Mouse (Mus musculus): ENCODE results near the gene Spsb4. TPM values are rescaled to one million over a fixed set of nuclear protein-coding genes. Genes with fewer than 3 reads are reported as not detected.

The Spsb4 gene
- polyA plus RNA-seq, 1 experiment = 0.05 TPM

- Histone ChIP-seq H3K27me3 (ENCODE audit: control insufficient read depth, insufficient read depth, low read length) (no peaks in the 10 kb centered on the region), H3K4me3 (ENCODE audit: extremely low read depth, insufficient read depth, insufficient read length) (no peak overlapping the region), H3K4me1 (ENCODE audit: control insufficient read depth, insufficient read depth, insufficient read length) (no peaks in the 10 kb centered on the region), H3K27ac (ENCODE audit: insufficient read depth, low read length) (no peak overlapping the region), H3K36me3 (ENCODE audit: control insufficient read depth, insufficient read depth, low read length) (no peaks in the 10 kb centered on the region)
- WGBS = 81% methylated on average over 17 of the region's 17 CpGs
- no peak for DNase-seq (ENCODE audit: low read depth in 1 of 2, low spot score in 2 of 2)
- TF ChIP-seq CTCF (IDR thresholded peaks at IDR 0.05; ENCODE audit: extremely low read depth, insufficient read depth, insufficient read length, insufficient replicate concordance) = no peak
- TF ChIP-seq POLR2A (IDR thresholded peaks at IDR 0.05; ENCODE audit: low read depth, low read length) = no peak
These were observed 56.5 kb downstream of the Spsb4 start for GRCm38 (mm10) chr9:96961986-96962701.

- no peaks in the 10 kb centered on the region for H3K36me3 ChIP-seq (ENCODE audit: control insufficient read depth, insufficient read depth, low read length)
- H3K27me3 ChIP-seq (ENCODE audit: control insufficient read depth, insufficient read depth, low read length) = no peaks in the 10 kb centered on the region
- no peak overlapping the region for H3K27ac ChIP-seq (ENCODE audit: insufficient read depth, low read length)
- H3K4me1 ChIP-seq (ENCODE audit: control insufficient read depth, insufficient read depth, insufficient read length) = no peaks in the 10 kb centered on the region
- TF ChIP-seq CTCF (IDR thresholded peaks at IDR 0.05; ENCODE audit: extremely low read depth, insufficient read depth, insufficient read length, insufficient replicate concordance) (no peak), POLR2A (IDR thresholded peaks at IDR 0.05; ENCODE audit: low read depth, low read length) (no peak)
- no peak overlapping the region for H3K4me3 ChIP-seq (ENCODE audit: extremely low read depth, insufficient read depth, insufficient read length)
- DNase-seq (ENCODE audit: low read depth in 1 of 2, low spot score in 2 of 2) = no peak
- 64% methylated on average over 7 of the region's 7 CpGs for WGBS
These were observed 57.6 kb downstream of the Spsb4 start for GRCm38 (mm10) chr9:96961006-96961405.

GRCm38 (mm10) chr9:96960241-96960640 lies 58.4 kb downstream of the Spsb4 start:
- H3K4me3 ChIP-seq (ENCODE audit: extremely low read depth, insufficient read depth, insufficient read length) = no peak overlapping the region
- no peaks in the 10 kb centered on the region for H3K27me3 ChIP-seq (ENCODE audit: control insufficient read depth, insufficient read depth, low read length)
- peak in 1 of 2 experiments; percentile 16 for DNase-seq (ENCODE audit: low read depth in 1 of 2, low spot score in 2 of 2)
- TF ChIP-seq CTCF (IDR thresholded peaks at IDR 0.05; ENCODE audit: extremely low read depth, insufficient read depth, insufficient read length, insufficient replicate concordance) (peak; percentile 36; the same call in 1 of the 2 replicates), POLR2A (IDR thresholded peaks at IDR 0.05; ENCODE audit: low read depth, low read length) (no peak)
- no peak overlapping the region for H3K27ac ChIP-seq (ENCODE audit: insufficient read depth, low read length)
- no peaks in the 10 kb centered on the region for H3K4me1 ChIP-seq (ENCODE audit: control insufficient read depth, insufficient read depth, insufficient read length)
- H3K36me3 ChIP-seq (ENCODE audit: control insufficient read depth, insufficient read depth, low read length) = no peaks in the 10 kb centered on the region
- 70% methylated on average over 4 of the region's 4 CpGs for WGBS

- Histone ChIP-seq H3K27ac (ENCODE audit: insufficient read depth, low read length) (no peak overlapping the region), H3K27me3 (ENCODE audit: control insufficient read depth, insufficient read depth, low read length) (no peaks in the 10 kb centered on the region), H3K4me3 (ENCODE audit: extremely low read depth, insufficient read depth, insufficient read length) (no peak overlapping the region), H3K4me1 (ENCODE audit: control insufficient read depth, insufficient read depth, insufficient read length) (no peaks in the 10 kb centered on the region), H3K36me3 (ENCODE audit: control insufficient read depth, insufficient read depth, low read length) (no peaks in the 10 kb centered on the region)
- DNase-seq (ENCODE audit: low read depth in 1 of 2, low spot score in 2 of 2) = no peak
- no peak for TF ChIP-seq CTCF (IDR thresholded peaks at IDR 0.05; ENCODE audit: extremely low read depth, insufficient read depth, insufficient read length, insufficient replicate concordance)
- no peak for TF ChIP-seq POLR2A (IDR thresholded peaks at IDR 0.05; ENCODE audit: low read depth, low read length)
- 82% methylated on average over 7 of the region's 7 CpGs for WGBS
These were observed 59.2 kb downstream of the Spsb4 start for GRCm38 (mm10) chr9:96959469-96959868.

DNA sequence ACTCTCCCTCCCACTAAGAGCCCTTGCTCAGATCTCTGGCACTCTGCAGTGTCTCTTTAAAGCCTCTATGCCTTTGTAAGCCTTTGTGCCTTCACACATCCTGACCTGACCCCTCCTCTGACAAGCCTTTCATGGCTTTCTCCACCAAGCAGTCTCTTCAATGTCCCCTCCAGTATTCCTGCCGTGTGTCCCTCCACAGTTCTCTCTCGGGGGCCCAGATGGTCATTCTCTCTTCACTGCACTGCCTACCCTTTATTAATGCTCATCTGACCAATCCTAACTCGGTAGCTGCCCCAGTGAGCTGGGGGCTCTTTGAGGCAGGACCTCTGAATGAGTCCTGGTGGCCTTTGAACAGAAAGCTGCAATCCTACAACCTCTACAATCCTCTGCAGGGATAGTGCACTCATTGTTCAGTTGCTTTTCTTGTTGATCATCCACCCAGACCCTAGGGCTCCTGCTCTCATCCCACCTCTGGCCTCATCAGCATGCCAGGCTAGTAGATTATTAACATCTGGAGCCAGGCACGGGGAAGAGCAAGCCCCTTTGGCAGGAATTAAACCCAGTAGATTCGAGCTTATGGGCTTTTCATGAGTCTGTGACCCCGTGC lies 60.5 kb downstream of the Spsb4 start:
- no peak for DNase-seq (ENCODE audit: low read depth in 1 of 2, low spot score in 2 of 2)
- 72% methylated on average over 6 of the region's 6 CpGs for WGBS
- H3K4me3 ChIP-seq (ENCODE audit: extremely low read depth, insufficient read depth, insufficient read length) = no peak overlapping the region
- TF ChIP-seq POLR2A (IDR thresholded peaks at IDR 0.05; ENCODE audit: low read depth, low read length) (no peak), CTCF (IDR thresholded peaks at IDR 0.05; ENCODE audit: extremely low read depth, insufficient read depth, insufficient read length, insufficient replicate concordance) (no peak)
- no peaks in the 10 kb centered on the region for H3K36me3 ChIP-seq (ENCODE audit: control insufficient read depth, insufficient read depth, low read length)
- 0 out of 2 replicates have a peak, but pooled peaks cover 3% of the 10 kb centered on the region for H3K4me1 ChIP-seq (ENCODE audit: control insufficient read depth, insufficient read depth, insufficient read length)
- H3K27ac ChIP-seq (ENCODE audit: insufficient read depth, low read length) = no peak overlapping the region
- H3K27me3 ChIP-seq (ENCODE audit: control insufficient read depth, insufficient read depth, low read length) = no peaks in the 10 kb centered on the region

GRCm38 (mm10) chr9:96957298-96957865 lies 61.3 kb downstream of the Spsb4 start:
- Histone ChIP-seq H3K4me3 (ENCODE audit: extremely low read depth, insufficient read depth, insufficient read length) (no peak overlapping the region), H3K4me1 (ENCODE audit: control insufficient read depth, insufficient read depth, insufficient read length) (0 out of 2 replicates have a peak, but pooled peaks cover 3% of the 10 kb centered on the region), H3K36me3 (ENCODE audit: control insufficient read depth, insufficient read depth, low read length) (no peaks in the 10 kb centered on the region), H3K27ac (ENCODE audit: insufficient read depth, low read length) (no peak overlapping the region), H3K27me3 (ENCODE audit: control insufficient read depth, insufficient read depth, low read length) (no peaks in the 10 kb centered on the region)
- TF ChIP-seq CTCF (IDR thresholded peaks at IDR 0.05; ENCODE audit: extremely low read depth, insufficient read depth, insufficient read length, insufficient replicate concordance) = no peak
- TF ChIP-seq POLR2A (IDR thresholded peaks at IDR 0.05; ENCODE audit: low read depth, low read length) = no peak
- 59% methylated on average over 6 of the region's 6 CpGs for WGBS
- DNase-seq (ENCODE audit: low read depth in 1 of 2, low spot score in 2 of 2) = peak in 1 of 2 experiments; percentile 18

Measured in spleen, adult 2 months (tissue).